Mouse (Mus musculus) midbrain, postnatal 0 days (tissue): ENCODE measurements around the gene Uvrag. TPM values are rescaled to one million over a fixed set of nuclear protein-coding genes. Genes with fewer than 3 reads are reported as not detected.

Experiments
- ATAC-seq: fragments of 200-750 bp; cut with Nextera tagmentation; 2 replicates; pipeline ENCODE4 v1.8.0; 2017; ENCODE audit warnings: moderate number of reproducible peaks, mild to moderate bottlenecking, moderate TSS enrichment, moderate library complexity; ENCODE audit not compliant: low FRiP score
- DNase-seq: peaks from one replicate; pipeline ENCODE4 v3.0.0-alpha.2; 2015; ENCODE audit warnings: low spot score
- H3K27ac ChIP-seq: fragments of 300-500 bp; sonication (generic); 2 replicates; pipeline ENCODE4 v1.5.1; 2014; ENCODE audit warnings: low read depth, mild to moderate bottlenecking, low read length, mixed read lengths
- H3K27me3 ChIP-seq: fragments of 300-500 bp; sonication (generic); 2 replicates; pipeline ENCODE4 v1.6.1; 2014; ENCODE audit warnings: low read length, control low read depth, mixed read lengths; ENCODE audit not compliant: insufficient read depth
- H3K36me3 ChIP-seq: fragments of 300-500 bp; sonication (generic); 2 replicates; pipeline ENCODE4 v1.6.1; 2014; ENCODE audit warnings: low read length, control low read depth, mixed read lengths; ENCODE audit not compliant: insufficient read depth
- H3K4me1 ChIP-seq: fragments of 300-500 bp; sonication (generic); 2 replicates; pipeline ENCODE4 v1.6.1; 2014; ENCODE audit warnings: mild to moderate bottlenecking, control low read depth, antibody characterized with exemption, low read length, mixed read lengths; ENCODE audit not compliant: insufficient read depth
- H3K4me2 ChIP-seq: fragments of 300-500 bp; sonication (generic); 2 replicates; pipeline ENCODE4 v1.6.1; 2014; ENCODE audit warnings: low read depth, mild to moderate bottlenecking, low read length, mixed read lengths; ENCODE audit not compliant: poor library complexity, severe bottlenecking
- H3K4me3 ChIP-seq: fragments of 300-500 bp; sonication (generic); 2 replicates; pipeline ENCODE4 v1.5.1; 2014; ENCODE audit warnings: low read depth, mild to moderate bottlenecking, low read length, moderate library complexity
- H3K9ac ChIP-seq: fragments of 300-500 bp; sonication (generic); replicated peaks from 2 replicates; pipeline ENCODE4 v1.6.1; 2014; ENCODE audit warnings: mild to moderate bottlenecking, low read length, moderate library complexity, mixed read lengths; ENCODE audit not compliant: poor library complexity, severe bottlenecking
- H3K9me3 ChIP-seq: fragments of 300-500 bp; sonication (generic); 2 replicates; pipeline ENCODE4 v1.6.1; 2016; ENCODE audit warnings: low read length, control low read depth
- CTCF ChIP-seq: IDR thresholded peaks from 2 replicates; pipeline ENCODE4 v1.5.1; 2016; ENCODE audit warnings: antibody characterized with exemption, mild to moderate bottlenecking
- WGBS: fragments of 180-500 bp; shearing (Covaris S2); extraction: QIAGEN DNeasy Blood & Tissue Kit; methylation state at CpG from one replicate; pipeline ENCODE4 v1.1.7; 2014; 5-methylcytosine and 5-hydroxymethylcytosine counted together
- polyA plus RNA-seq: library from polyadenylated mRNA; unstranded; fragments of >200 nt; fragmentation: Nextera tagmentation; extraction: Ambion mirVana; gene quantifications from 2 replicates; pipeline ENCODE4 v1.2.1, GENCODE M21; 2015
- total RNA-seq: library from RNA; depleted of rRNA; stranded (reverse); fragments of >200 nt; gene quantifications from 2 replicates; pipeline ENCODE4 v1.2.3, GENCODE M21; 2014

The Uvrag gene
- total and polyA plus RNA-seq, 2 experiments from 2014 or later, result 19.8 to 23.3 TPM

DNA sequence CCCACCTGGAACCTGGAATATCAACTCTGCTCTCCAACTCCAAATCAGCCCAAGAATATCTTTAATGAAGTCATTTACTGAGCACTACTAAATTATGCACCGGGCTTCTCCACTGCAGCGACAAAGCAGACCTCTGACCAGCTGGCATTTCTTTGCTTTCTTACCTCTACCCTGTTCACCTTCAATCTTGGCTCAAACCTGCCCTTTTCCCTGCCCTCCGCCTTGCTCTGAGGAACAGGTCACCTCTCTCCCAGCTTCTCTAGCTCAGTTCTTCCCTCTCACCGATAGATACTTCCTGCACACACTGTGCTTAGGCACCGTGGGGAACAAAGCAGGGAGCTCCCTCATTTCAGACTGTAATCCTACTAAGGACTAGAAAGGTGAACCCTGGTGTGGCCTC, 18.3 kb downstream of the Uvrag start:
- Histone ChIP-seq H3K27me3 (no peaks in the 10 kb centered on the region), H3K9me3 (no peaks in the 10 kb centered on the region), H3K36me3 (no peaks in the 10 kb centered on the region), H3K4me2 (no peak overlapping the region), H3K4me1 (no peaks in the 10 kb centered on the region), H3K9ac (no peak overlapping the region), H3K4me3 (no peak overlapping the region), H3K27ac (no peak overlapping the region)
- DNase-seq (no peak), ATAC-seq (no peak)
- WGBS, result 75% methylated on average over 5 of the region's 5 CpGs
- TF ChIP-seq CTCF, result no peak

DNA sequence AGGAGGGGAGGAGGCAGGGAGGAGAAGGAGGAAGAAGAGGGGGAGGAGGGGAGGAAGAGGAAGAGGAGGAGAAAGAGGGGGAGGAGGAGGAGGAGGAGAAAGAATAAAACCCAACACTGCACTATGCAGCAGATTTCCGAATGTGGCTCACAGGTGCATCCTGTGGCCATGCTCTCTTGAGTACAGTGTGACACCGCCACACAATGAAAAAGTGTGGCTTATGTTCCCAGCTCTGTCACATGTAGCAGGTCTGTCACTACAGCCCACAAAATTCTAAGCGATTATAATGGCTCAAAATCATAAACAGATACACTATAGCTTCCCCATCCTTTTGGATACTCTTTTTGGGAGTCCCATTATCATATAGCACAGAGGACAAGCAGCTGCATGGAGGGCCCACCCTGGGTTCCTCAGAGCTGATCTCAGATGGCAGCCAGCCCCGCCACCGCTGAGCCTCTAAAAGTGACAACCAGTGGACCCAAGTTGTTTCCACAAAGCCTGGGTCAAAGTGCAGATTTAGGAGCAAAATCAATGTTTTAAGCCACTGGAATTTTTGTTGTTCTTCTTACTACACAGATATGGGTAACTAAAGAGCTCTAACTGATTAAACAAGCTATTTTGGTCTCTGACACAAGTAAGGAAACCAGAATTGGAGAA, 19.9 kb downstream of the Uvrag start:
- no peak for ATAC-seq
- H3K9me3 ChIP-seq, result no peaks in the 10 kb centered on the region
- H3K4me1 ChIP-seq, result no peaks in the 10 kb centered on the region
- no peak for DNase-seq
- no peak overlapping the region for H3K4me3 ChIP-seq
- H3K9ac ChIP-seq, result no peak overlapping the region
- no peaks in the 10 kb centered on the region for H3K36me3 ChIP-seq
- no peaks in the 10 kb centered on the region for H3K27me3 ChIP-seq
- TF ChIP-seq CTCF, result no peak
- no peak overlapping the region for H3K4me2 ChIP-seq
- H3K27ac ChIP-seq, result no peak overlapping the region
- 93% methylated on average over 5 of the region's 5 CpGs for WGBS

DNA sequence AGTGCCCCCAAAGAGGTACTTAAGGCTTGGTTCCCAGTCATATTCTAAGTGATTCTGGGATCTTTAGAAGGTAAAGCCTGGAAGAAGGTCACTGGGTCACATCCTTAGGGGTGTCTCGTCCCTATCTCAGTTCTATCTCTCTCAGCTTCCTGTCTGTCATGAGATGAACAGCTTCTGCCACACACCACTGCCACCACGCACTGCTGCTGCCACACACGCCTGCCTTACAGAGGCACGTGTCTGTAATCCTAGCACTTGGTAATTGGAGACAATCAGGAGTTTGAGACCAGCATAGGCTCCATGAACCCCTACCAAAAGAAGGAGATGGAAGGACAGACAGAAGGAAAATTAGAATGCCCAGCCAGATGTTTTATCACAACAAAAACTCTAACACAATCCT, 20.9 kb downstream of the Uvrag start:
- no peak for TF ChIP-seq CTCF
- no peak overlapping the region for H3K4me2 ChIP-seq
- no peaks in the 10 kb centered on the region for H3K9me3 ChIP-seq
- DNase-seq (no peak), ATAC-seq (no peak)
- H3K27ac ChIP-seq, result no peak overlapping the region
- WGBS, result 81% methylated on average over 4 of the region's 4 CpGs
- no peaks in the 10 kb centered on the region for H3K36me3 ChIP-seq
- H3K27me3 ChIP-seq, result no peaks in the 10 kb centered on the region
- no peaks in the 10 kb centered on the region for H3K4me1 ChIP-seq
- no peak overlapping the region for H3K9ac ChIP-seq
- H3K4me3 ChIP-seq, result no peak overlapping the region

DNA sequence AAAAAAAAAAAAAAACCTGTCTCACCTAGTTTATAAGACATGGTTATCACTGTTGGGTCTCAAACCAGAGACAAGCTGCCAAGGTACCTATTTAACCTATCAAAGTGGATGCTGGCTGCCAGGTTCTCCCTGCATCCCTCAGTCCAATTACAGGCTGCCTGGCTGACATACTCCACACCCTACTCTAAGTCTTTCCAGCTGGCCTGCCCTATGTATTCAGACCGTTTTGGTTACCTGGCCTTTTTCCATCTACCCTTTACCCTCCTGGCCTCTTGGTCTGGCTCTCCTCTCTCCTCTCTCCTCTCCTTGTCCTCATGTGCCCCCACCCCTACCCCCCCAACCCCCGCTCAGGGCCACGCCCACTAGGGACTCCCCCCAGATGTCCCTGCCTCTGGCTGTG, 24.2 kb downstream of the Uvrag start:
- 94% methylated on average over 3 of the region's 3 CpGs for WGBS

DNA sequence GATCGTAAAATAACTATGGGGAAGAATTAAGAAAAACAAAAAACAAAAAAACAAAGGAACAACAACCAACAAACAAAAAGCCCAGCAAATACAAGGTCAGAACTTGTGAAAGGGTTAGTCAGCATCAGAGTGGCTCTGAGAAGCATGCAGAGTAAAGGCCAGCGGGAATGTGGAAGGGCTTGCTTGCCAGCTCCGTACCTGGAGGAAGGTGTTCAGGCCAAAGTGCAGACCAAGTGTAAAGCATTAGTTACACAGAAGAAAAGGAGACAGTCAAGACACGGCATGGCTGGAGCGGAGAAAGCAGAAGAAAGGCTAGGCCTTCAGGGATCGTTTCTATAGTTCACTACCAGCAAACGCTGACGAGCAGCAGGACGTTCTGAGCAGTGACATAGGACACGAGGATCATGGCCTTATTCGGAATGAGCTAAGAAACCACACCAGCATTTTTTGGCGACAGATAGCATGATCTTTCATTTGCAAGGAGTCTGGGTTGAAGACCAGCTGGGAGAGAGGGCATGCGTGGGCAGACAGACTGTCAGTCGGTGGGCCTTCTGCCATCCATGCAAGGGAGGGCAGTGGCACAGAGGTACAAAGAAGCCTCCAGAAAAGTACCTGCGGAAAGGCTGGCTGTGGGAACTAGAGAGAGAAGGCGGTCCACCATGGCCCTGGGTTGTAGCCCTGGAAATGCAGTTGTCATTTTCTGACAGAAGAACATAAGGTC, 26.8 kb downstream of the Uvrag start:
- no peak for DNase-seq
- Histone ChIP-seq H3K4me1 (no peaks in the 10 kb centered on the region), H3K27ac (no peak overlapping the region), H3K27me3 (no peaks in the 10 kb centered on the region), H3K4me3 (no peak overlapping the region), H3K4me2 (no peak overlapping the region), H3K9ac (no peak overlapping the region), H3K36me3 (no peaks in the 10 kb centered on the region), H3K9me3 (no peaks in the 10 kb centered on the region)
- TF ChIP-seq CTCF, result no peak
- 92% methylated on average over 16 of the region's 16 CpGs for WGBS
- no peak for ATAC-seq

More for the DNA sequence above, 24.2 kb downstream of the Uvrag start:
- Histone ChIP-seq H3K4me3 (no peak overlapping the region), H3K9ac (no peak overlapping the region), H3K27me3 (no peaks in the 10 kb centered on the region), H3K36me3 (no peaks in the 10 kb centered on the region), H3K4me2 (no peak overlapping the region), H3K4me1 (no peaks in the 10 kb centered on the region), H3K27ac (no peak overlapping the region), H3K9me3 (no peaks in the 10 kb centered on the region)
- no peak for TF ChIP-seq CTCF
- no peak for ATAC-seq
- DNase-seq, result no peak

DNA sequence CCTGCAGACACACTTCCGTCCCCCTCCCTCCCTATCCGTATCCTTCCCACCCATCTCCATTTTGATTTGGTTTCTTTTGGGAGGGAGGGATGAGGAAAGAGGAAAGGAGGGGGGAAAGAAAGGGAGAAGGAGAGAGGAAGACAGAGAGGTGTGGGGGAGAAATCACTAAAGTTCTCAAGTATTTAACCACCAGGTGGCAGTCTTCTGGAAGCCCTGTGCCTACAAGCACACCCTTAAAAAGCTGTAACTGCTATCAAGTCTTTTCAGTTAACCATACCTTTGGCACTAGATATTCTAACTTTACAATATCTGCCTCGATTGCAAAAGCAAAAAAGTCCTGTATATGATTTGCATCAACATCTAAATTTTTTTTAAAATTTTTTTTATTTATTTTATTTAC, 33.4 kb downstream of the Uvrag start:
- Histone ChIP-seq H3K4me2 (no peak overlapping the region), H3K36me3 (no peaks in the 10 kb centered on the region), H3K4me3 (no peak overlapping the region), H3K9ac (no peak overlapping the region), H3K9me3 (no peaks in the 10 kb centered on the region), H3K4me1 (no peaks in the 10 kb centered on the region), H3K27ac (no peak overlapping the region), H3K27me3 (no peaks in the 10 kb centered on the region)
- DNase-seq, result peak; percentile 84
- WGBS, result 51% methylated on average over 3 of the region's 3 CpGs
- TF ChIP-seq CTCF, result peak; percentile 81
- no peak for ATAC-seq
